Mouse (Mus musculus) kidney, embryonic 14.5 days (tissue): ENCODE data around the gene Hspb11. TPM values are rescaled to one million over a fixed set of nuclear protein-coding genes. Genes with fewer than 3 reads are reported as not detected.

ENCODE experiments used
- ATAC-seq: fragments of 200-750 bp; cut with Nextera tagmentation; 2 replicates; pipeline ENCODE4 v1.8.0; 2017; ENCODE audit warnings: moderate number of reproducible peaks, mild to moderate bottlenecking, moderate TSS enrichment, moderate library complexity; ENCODE audit not compliant: low FRiP score, low TSS enrichment
- H3K27ac ChIP-seq: fragments of 300-500 bp; sonication (generic); 2 replicates; pipeline ENCODE4 v1.5.1; 2014; ENCODE audit warnings: low read depth, mild to moderate bottlenecking, low read length, moderate library complexity, mixed read lengths
- H3K27me3 ChIP-seq: fragments of 300-500 bp; sonication (generic); 2 replicates; pipeline ENCODE4 v1.6.1; 2014; ENCODE audit warnings: mild to moderate bottlenecking, low read length; ENCODE audit not compliant: control insufficient read depth, insufficient read depth
- H3K36me3 ChIP-seq: fragments of 300-500 bp; sonication (generic); 2 replicates; pipeline ENCODE4 v1.6.1; 2014; ENCODE audit warnings: low read length, mixed read lengths; ENCODE audit not compliant: control insufficient read depth, insufficient read depth
- H3K4me1 ChIP-seq: fragments of 300-500 bp; sonication (generic); 2 replicates; pipeline ENCODE4 v1.6.1; 2014; ENCODE audit warnings: low read length, mixed read lengths; ENCODE audit not compliant: control insufficient read depth, insufficient read depth
- H3K4me2 ChIP-seq: fragments of 300-500 bp; sonication (generic); replicated peaks from 2 replicates; pipeline ENCODE4 v1.6.1; 2014; ENCODE audit warnings: low read depth, mild to moderate bottlenecking, low read length
- H3K4me3 ChIP-seq: fragments of 300-500 bp; sonication (generic); 2 replicates; pipeline ENCODE4 v1.5.1; 2014; ENCODE audit warnings: mild to moderate bottlenecking, low read length
- H3K9ac ChIP-seq: fragments of 300-500 bp; sonication (generic); 2 replicates; pipeline ENCODE4 v1.6.1; 2014; ENCODE audit warnings: low read depth, mild to moderate bottlenecking, low read length, moderate library complexity
- H3K9me3 ChIP-seq: fragments of 300-500 bp; sonication (generic); 2 replicates; pipeline ENCODE4 v1.6.1; 2016; ENCODE audit warnings: low read length; ENCODE audit not compliant: control insufficient read depth
- WGBS: fragments of 180-500 bp; shearing (Covaris S2); extraction: QIAGEN DNeasy Blood & Tissue Kit; methylation state at CpG from one replicate; pipeline ENCODE4 v1.1.7; 2014; 5-methylcytosine and 5-hydroxymethylcytosine counted together
- polyA plus RNA-seq: library from polyadenylated mRNA; unstranded; fragments of >200 nt; fragmentation: Nextera tagmentation; extraction: Ambion mirVana; gene quantifications from 2 replicates; pipeline ENCODE4 v1.2.1, GENCODE M21; 2014

Hspb11 gene
- polyA plus RNA-seq, 1 experiment from 2014 or later: 39.6 TPM

DNA sequence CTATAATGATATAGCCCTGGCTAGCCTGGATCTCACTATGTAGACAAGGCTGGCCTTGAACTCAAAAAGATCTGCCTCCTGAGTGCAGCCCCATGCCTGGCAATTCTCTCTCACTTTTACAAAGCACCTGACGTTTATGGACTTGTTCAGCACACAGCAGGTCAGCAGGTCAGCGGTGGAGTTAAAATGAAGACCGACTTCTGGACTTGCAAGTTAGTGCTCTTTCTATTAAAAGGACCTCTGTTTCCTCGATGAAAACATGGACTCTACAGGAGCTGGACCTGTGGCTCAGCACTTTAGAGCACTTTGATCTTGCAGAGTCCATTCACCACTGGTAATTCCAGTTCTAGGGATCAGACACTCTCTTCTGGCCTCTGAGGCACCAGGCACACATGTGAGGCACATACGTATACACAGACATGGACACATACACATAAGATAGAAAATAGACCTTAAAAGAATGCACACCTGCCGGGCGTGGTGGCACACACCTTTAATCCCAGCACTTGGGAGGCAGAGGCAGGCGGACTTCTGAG is 44.7 kb downstream of the Hspb11 start:
- ATAC-seq: no peak
- H3K4me1 ChIP-seq: no peaks in the 10 kb centered on the region
- H3K4me3 ChIP-seq: no peak overlapping the region
- WGBS: 78% methylated on average over 8 of the region's 8 CpGs
- H3K4me2 ChIP-seq: no peak overlapping the region
- H3K27me3 ChIP-seq: no peaks in the 10 kb centered on the region
- no peak overlapping the region for H3K9ac ChIP-seq
- H3K9me3 ChIP-seq: no peaks in the 10 kb centered on the region
- H3K36me3 ChIP-seq: no peaks in the 10 kb centered on the region
- no peak overlapping the region for H3K27ac ChIP-seq

DNA sequence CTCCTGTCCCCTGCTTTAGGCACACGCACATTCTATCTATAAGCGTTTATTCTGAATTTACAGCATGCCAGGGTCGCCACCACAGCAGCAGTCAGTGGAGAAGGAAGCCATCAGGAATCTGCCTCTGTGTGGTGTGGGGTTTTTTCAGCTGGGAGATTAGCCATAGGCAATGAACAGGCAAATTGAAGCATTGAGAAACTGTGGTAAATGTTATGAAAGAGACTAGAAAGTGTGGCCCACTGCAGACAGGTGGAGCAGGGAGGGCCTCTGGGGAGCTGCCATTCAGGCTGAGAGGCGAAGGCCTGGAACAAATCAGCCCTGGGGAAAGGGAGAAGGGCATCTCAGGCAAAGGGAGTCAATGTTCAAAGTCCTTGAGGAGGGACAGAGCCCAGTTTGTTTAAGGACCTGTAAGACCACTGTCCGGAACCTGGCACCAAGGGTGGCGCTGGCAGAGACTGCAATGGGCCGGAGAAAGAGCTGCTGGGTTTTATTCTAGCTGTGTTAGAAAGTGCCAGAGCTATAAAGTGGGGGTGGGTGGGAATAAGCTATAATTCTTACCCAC is 46.5 kb downstream of the Hspb11 start:
- ATAC-seq: no peak
- H3K27ac ChIP-seq: no peak overlapping the region
- H3K36me3 ChIP-seq: no peaks in the 10 kb centered on the region
- no peak overlapping the region for H3K4me3 ChIP-seq
- H3K9ac ChIP-seq: no peak overlapping the region
- no peaks in the 10 kb centered on the region for H3K4me1 ChIP-seq
- no peaks in the 10 kb centered on the region for H3K9me3 ChIP-seq
- H3K4me2 ChIP-seq: no peak overlapping the region
- WGBS: 83% methylated on average over 7 of the region's 7 CpGs
- no peaks in the 10 kb centered on the region for H3K27me3 ChIP-seq

DNA sequence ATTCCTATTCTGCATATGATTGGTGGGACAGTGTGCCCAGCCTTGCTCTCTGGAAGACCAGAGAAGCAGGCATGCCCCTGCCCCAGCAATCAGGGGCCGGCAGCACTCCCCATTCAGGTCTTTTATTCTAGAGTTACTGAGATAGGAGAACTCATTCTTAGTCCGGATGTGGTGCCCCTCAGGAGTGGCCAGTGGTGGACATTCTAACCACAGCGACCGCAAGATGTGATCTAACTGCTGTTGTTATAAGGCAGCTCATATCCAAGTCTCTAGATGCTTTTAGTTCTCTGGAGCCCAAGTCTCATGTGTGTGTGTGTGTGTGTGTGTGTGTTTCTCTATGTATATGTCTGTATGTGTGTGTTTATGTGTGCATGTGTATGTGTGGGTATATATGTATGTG is 47.0 kb downstream of the Hspb11 start:
- no peak overlapping the region for H3K9ac ChIP-seq
- ATAC-seq: no peak
- H3K36me3 ChIP-seq: no peaks in the 10 kb centered on the region
- H3K4me1 ChIP-seq: no peaks in the 10 kb centered on the region
- H3K9me3 ChIP-seq: no peaks in the 10 kb centered on the region
- 81% methylated on average over 4 of the region's 4 CpGs for WGBS
- no peaks in the 10 kb centered on the region for H3K27me3 ChIP-seq
- no peak overlapping the region for H3K4me3 ChIP-seq
- no peak overlapping the region for H3K4me2 ChIP-seq
- H3K27ac ChIP-seq: no peak overlapping the region

DNA sequence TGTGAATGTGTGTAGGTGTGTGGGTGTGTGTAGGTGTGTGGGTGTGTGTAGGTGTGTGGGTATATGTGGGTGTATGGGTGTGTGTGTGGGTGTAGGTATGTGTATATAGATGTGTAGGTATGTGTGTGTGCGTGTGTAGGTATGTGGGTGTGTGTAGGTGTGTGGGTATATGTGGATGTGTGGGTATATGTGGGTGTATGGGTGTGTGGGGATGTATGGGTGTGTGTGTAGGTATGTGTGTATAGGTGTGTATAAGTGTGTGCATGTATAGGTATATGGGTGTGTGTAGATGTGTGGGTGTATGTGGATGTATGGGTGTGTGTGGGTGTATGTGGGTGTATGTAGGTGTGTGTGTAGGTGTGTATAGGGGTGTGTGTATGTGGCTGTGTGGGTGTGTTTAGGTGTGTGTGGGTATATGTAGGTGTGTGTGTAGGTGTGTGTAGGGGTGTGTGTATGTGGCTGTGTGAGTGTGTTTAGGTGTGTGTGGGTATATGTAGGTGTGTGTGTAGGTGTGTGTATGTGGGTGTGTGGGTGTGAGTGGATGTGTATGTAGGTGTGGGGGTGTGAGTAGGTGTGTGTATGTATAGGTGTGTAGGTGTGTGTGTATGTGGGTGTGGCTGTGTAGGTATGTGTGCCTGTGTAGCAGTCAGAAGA is 47.6 kb downstream of the Hspb11 start:
- Histone ChIP-seq H3K4me1 (no peaks in the 10 kb centered on the region), H3K9me3 (no peaks in the 10 kb centered on the region), H3K4me2 (no peak overlapping the region), H3K9ac (no peak overlapping the region; the same call in 1 of the 2 replicates), H3K27ac (no peak overlapping the region), H3K27me3 (no peaks in the 10 kb centered on the region), H3K36me3 (no peaks in the 10 kb centered on the region), H3K4me3 (no peak overlapping the region)
- 87% methylated on average over 1 of the region's 1 CpGs for WGBS
- no peak for ATAC-seq

DNA sequence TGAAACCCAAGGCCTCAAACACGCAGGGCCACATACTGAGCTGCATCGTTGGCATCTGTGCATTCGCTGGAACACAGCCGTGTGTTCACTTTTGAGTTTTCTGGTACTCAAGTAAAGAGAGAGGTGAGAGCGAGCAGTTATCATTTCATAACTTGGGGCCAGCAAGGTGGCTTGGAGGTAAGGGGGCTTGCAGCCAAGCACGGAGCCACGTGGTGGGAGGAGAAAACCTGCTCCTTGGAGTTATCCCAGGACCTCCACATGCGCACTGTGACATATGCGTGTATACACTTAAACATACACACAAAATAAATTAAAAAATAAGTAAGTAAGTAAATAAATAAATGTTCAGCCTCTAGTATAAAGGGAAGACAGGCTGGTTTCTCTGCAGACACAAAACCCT is 48.8 kb downstream of the Hspb11 start:
- no peak overlapping the region for H3K4me3 ChIP-seq
- no peaks in the 10 kb centered on the region for H3K4me1 ChIP-seq
- no peaks in the 10 kb centered on the region for H3K36me3 ChIP-seq
- no peak overlapping the region for H3K27ac ChIP-seq
- H3K9ac ChIP-seq: no peak overlapping the region
- H3K4me2 ChIP-seq: no peak overlapping the region
- H3K27me3 ChIP-seq: no peaks in the 10 kb centered on the region
- no peak for ATAC-seq
- WGBS: 88% methylated on average over 9 of the region's 9 CpGs
- no peaks in the 10 kb centered on the region for H3K9me3 ChIP-seq

DNA sequence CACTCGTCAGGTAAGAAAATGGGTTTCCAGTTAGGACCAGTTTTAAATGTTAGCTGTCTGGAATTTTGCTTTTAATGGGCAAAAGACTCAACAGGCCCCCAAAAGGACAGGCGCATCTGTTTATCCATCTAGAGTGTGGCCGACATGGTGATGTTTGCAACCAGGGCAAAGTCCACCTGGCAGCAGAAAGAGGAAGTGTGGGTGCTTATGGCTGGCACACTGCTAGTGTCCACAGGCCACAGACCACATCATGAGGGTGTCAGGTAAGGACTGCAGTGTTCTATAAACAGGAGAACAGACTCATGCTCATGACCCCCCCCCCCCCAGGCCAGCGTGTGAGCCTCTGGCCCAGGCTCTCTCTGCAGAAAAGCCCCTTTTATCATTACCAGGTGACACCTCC is 49.4 kb downstream of the Hspb11 start:
- 66% methylated on average over 4 of the region's 4 CpGs for WGBS
- no peak overlapping the region for H3K9ac ChIP-seq

DNA sequence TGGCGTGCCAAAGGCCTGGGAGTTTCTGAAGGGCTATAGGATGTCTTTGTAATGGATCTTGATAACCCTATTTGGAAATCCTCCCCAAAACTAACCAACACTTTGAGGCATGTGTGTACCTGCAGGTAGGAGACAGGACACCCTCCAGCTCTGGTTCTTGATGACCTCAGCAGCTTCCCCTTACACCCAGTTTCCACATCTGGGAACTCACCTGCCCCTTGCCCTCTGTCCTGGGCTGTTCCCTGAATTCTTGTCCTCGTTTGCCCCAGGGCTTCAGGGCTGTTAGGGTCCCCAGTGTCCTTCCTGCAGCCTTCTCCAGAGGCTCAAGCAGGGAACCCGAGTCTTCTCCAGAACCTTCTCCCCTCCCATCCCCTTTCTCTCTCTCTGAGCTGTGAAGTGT is 50.1 kb downstream of the Hspb11 start:
- Histone ChIP-seq H3K4me1 (no peaks in the 10 kb centered on the region), H3K27me3 (no peaks in the 10 kb centered on the region), H3K27ac (no peak overlapping the region), H3K36me3 (no peaks in the 10 kb centered on the region), H3K4me3 (no peak overlapping the region), H3K9ac (0 out of 2 replicates have a peak overlapping the region, but pooled peaks have one; percentile 18), H3K9me3 (no peaks in the 10 kb centered on the region), H3K4me2 (no peak overlapping the region)
- no peak for ATAC-seq
- WGBS: 58% methylated on average over 3 of the region's 3 CpGs

More for the DNA sequence above, 49.4 kb downstream of the Hspb11 start:
- Histone ChIP-seq H3K27ac (no peak overlapping the region), H3K4me2 (no peak overlapping the region), H3K36me3 (no peaks in the 10 kb centered on the region), H3K9me3 (no peaks in the 10 kb centered on the region), H3K27me3 (no peaks in the 10 kb centered on the region), H3K4me1 (no peaks in the 10 kb centered on the region), H3K4me3 (no peak overlapping the region)
- no peak for ATAC-seq

DNA sequence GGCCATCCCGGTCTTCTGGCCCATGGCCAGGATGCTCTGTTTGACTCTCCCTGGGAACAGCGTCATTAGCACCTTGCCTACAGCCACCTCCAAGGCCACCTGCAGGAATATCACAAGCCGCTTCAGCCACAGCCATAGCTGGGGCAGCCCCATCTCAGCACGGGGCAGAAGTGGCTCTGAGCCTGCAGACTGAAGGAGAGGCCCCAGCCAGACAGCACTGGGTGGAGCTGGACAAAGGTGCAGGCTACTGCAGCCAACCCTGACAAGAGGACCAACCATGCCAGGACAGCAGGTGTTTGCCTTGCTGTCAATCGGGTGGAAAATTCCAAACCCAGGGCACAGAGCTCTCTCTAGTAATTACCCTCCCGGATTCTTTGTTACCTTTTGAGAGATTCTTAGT is 53.6 kb downstream of the Hspb11 start, which contains the start of gene Dio1:
Dio1 (minus strand) TSS at position 204 of the 400 bp plus-strand sequence.
- H3K4me2 ChIP-seq: no peak within 1 kb of the TSS
- WGBS: 53% methylated on average over 6 of the region's 6 CpGs
- H3K9me3 ChIP-seq: no peaks in the 10 kb centered on the region
- no peak for ATAC-seq
- H3K36me3 ChIP-seq: no peaks in the 10 kb centered on the region
- H3K27me3 ChIP-seq: no peaks in the 10 kb centered on the region
- no peak within 1 kb of the TSS for H3K4me3 ChIP-seq
- H3K27ac ChIP-seq: no peak within 1 kb of the TSS
- no peak within 1 kb of the TSS for H3K9ac ChIP-seq
- H3K4me1 ChIP-seq: no peaks in the 10 kb centered on the region
